Mouse (Mus musculus) cortical plate, adult 2 months (tissue): Measurements from ENCODE around the gene Chst13.

Experiments used
- CTCF ChIP-seq: fragments of 200-500 bp; IDR thresholded peaks from 2 replicates; pipeline ENCODE4 v1.5.1; 2011; ENCODE audit warnings: mild to moderate bottlenecking, control low read depth, low read length; ENCODE audit not compliant: insufficient read depth; ENCODE audit errors: extremely low read depth
- POLR2A ChIP-seq: fragments of 200-500 bp; IDR thresholded peaks from 2 replicates; pipeline ENCODE4 v1.6.1; 2011; ENCODE audit warnings: mild to moderate bottlenecking, low read length, control low read depth; ENCODE audit not compliant: insufficient read depth; ENCODE audit errors: extremely low read depth

- TF ChIP-seq CTCF (no peak), POLR2A (no peak)
These were observed 22.2 kb upstream of the Chst13 start for GRCm38 (mm10) chr6:90347183-90347582.
